Mouse (Mus musculus) MEL (cell line): ENCODE results near the gene Hrct1. TPM values are rescaled to one million over a fixed set of nuclear protein-coding genes. Genes with fewer than 3 reads are reported as not detected.

Experiments used
- DNase-seq: peaks from one replicate; pipeline ENCODE4 v3.0.0; 2011; ENCODE audit warnings: low read depth, low spot score
- H3K27ac ChIP-seq: 2 replicates; pipeline ENCODE4 v1.5.1; 2012; ENCODE audit warnings: low read depth, mild to moderate bottlenecking, control low read depth, low read length, moderate library complexity; ENCODE audit not compliant: control insufficient read depth
- H3K27me3 ChIP-seq, 2 experiments: fragments of 150-350 bp in 1 of 2; sonication (generic) in 1 of 2; 2 replicates each; pipeline ENCODE4 v1.6.1; 2012; ENCODE audit warnings: low read length in 2 of 2, mild to moderate bottlenecking in 2 of 2, improper control_type of control experiment in 1 of 2, moderate library complexity in 1 of 2; ENCODE audit not compliant: insufficient read depth in 2 of 2, control insufficient read depth in 1 of 2
- H3K36me3 ChIP-seq, 2 experiments: 2 replicates each; pipeline ENCODE4 v1.6.1; 2012 to 2014; ENCODE audit warnings: low read length in 2 of 2, improper control_type of control experiment in 1 of 2, inconsistent platforms in 1 of 2, mild to moderate bottlenecking in 1 of 2; ENCODE audit not compliant: insufficient read depth in 2 of 2, control insufficient read depth in 1 of 2
- H3K4me1 ChIP-seq, 2 experiments: fragments of 150-350 bp in 1 of 2; sonication (generic) in 1 of 2; 2 replicates each; pipeline ENCODE4 v1.6.1; 2012; ENCODE audit warnings: low read length in 2 of 2, improper control_type of control experiment in 1 of 2, mild to moderate bottlenecking in 1 of 2; ENCODE audit not compliant: insufficient read depth in 2 of 2, control insufficient read depth in 1 of 2
- H3K4me3 ChIP-seq, 2 experiments: fragments of 150-350 bp in 1 of 2; sonication (generic) in 1 of 2; 2 replicates each; pipeline ENCODE4 v1.5.1; 2012; ENCODE audit warnings: low read depth in 2 of 2, low read length in 2 of 2, mild to moderate bottlenecking in 2 of 2, moderate library complexity in 2 of 2, control low read depth in 1 of 2, improper control_type of control experiment in 1 of 2; ENCODE audit not compliant: control insufficient read depth in 1 of 2, insufficient read depth in 1 of 2
- H3K79me2 ChIP-seq: 2 replicates; pipeline ENCODE4 v1.6.1; 2012; ENCODE audit warnings: mild to moderate bottlenecking, low read length, moderate library complexity; ENCODE audit not compliant: control insufficient read depth, poor library complexity, insufficient read depth
- H3K9ac ChIP-seq: 2 replicates; pipeline ENCODE4 v1.6.1; 2012; ENCODE audit warnings: low read depth, mild to moderate bottlenecking, control low read depth, low read length, moderate library complexity; ENCODE audit not compliant: control insufficient read depth, poor library complexity, severe bottlenecking
- H3K9me3 ChIP-seq: fragments of 150-350 bp; sonication (generic); replicated peaks from 2 replicates; pipeline ENCODE4 v1.6.1; 2012; ENCODE audit warnings: mild to moderate bottlenecking, low read length, improper control_type of control experiment, moderate library complexity; ENCODE audit not compliant: insufficient read depth
- CHD1 ChIP-seq: IDR thresholded peaks from 2 replicates; pipeline ENCODE4 v1.6.1; 2012; ENCODE audit warnings: low read depth, mild to moderate bottlenecking, inconsistent platforms, low read length, improper control_type of control experiment
- CTCF ChIP-seq, 3 experiments: IDR thresholded peaks in 2 of 3; conservative IDR thresholded peaks in 1 of 3; 2 replicates each; pipeline ENCODE4 v1.5.1; 2011 to 2012; ENCODE audit warnings: low read length in 3 of 3, low read depth in 2 of 3, mild to moderate bottlenecking in 2 of 3, improper control_type of control experiment in 1 of 3, inconsistent platforms in 1 of 3, mixed read lengths in 1 of 3, moderate library complexity in 1 of 3; ENCODE audit not compliant: control insufficient read depth in 1 of 3, insufficient read depth in 1 of 3, poor library complexity in 1 of 3, severe bottlenecking in 1 of 3
- E2F4 ChIP-seq: IDR thresholded peaks from 2 replicates; pipeline ENCODE4 v1.6.1; 2011; ENCODE audit warnings: low read depth, low read length, improper control_type of control experiment, borderline replicate concordance
- GATA1 ChIP-seq: IDR thresholded peaks from 2 replicates; pipeline ENCODE4 v1.6.1; 2011; ENCODE audit warnings: low read depth, low read length, improper control_type of control experiment
- JUND ChIP-seq: IDR thresholded peaks from 2 replicates; pipeline ENCODE4 v1.6.1; 2011; ENCODE audit warnings: low read depth, mild to moderate bottlenecking, improper control_type of control experiment, low read length
- MAX ChIP-seq: IDR thresholded peaks from 2 replicates; pipeline ENCODE4 v1.6.1; 2011; ENCODE audit warnings: low read length, improper control_type of control experiment
- MEF2A ChIP-seq: IDR thresholded peaks from 2 replicates; pipeline ENCODE4 v1.6.1; 2014; ENCODE audit warnings: low read depth, mild to moderate bottlenecking, inconsistent platforms, low read length, improper control_type of control experiment; ENCODE audit not compliant: poor library complexity, insufficient replicate concordance, severe bottlenecking; ENCODE audit errors: extremely low read depth
- MXI1 ChIP-seq: IDR thresholded peaks from 2 replicates; pipeline ENCODE4 v1.6.1; 2011; ENCODE audit warnings: mild to moderate bottlenecking, low read depth, low read length, improper control_type of control experiment
- MYC ChIP-seq: IDR thresholded peaks from 2 replicates; pipeline ENCODE4 v1.6.1; 2011; ENCODE audit warnings: low read depth, mild to moderate bottlenecking, low read length, improper control_type of control experiment, moderate library complexity
- POLR2AphosphoS2 ChIP-seq: IDR thresholded peaks from 2 replicates; pipeline ENCODE4 v1.6.1; 2011; ENCODE audit warnings: low read length, improper control_type of control experiment
- RAD21 ChIP-seq: IDR thresholded peaks from 2 replicates; pipeline ENCODE4 v1.6.1; 2011; ENCODE audit warnings: mild to moderate bottlenecking, low read depth, low read length, improper control_type of control experiment
- SMC3 ChIP-seq: IDR thresholded peaks from 2 replicates; pipeline ENCODE4 v1.6.1; 2011; ENCODE audit warnings: low read depth, low read length, improper control_type of control experiment
- TCF12 ChIP-seq: IDR thresholded peaks from 2 replicates; pipeline ENCODE4 v1.6.1; 2014; ENCODE audit warnings: low read depth, mild to moderate bottlenecking, inconsistent platforms, low read length, improper control_type of control experiment, moderate library complexity
- UBTF ChIP-seq: IDR thresholded peaks from 2 replicates; pipeline ENCODE4 v1.6.1; 2012; ENCODE audit warnings: low read depth, mild to moderate bottlenecking, inconsistent platforms, low read length, improper control_type of control experiment, moderate library complexity, borderline replicate concordance; ENCODE audit not compliant: insufficient read depth
- USF1 ChIP-seq: IDR thresholded peaks from 2 replicates; pipeline ENCODE4 v1.6.1; 2014; ENCODE audit warnings: low read depth, mild to moderate bottlenecking, inconsistent platforms, low read length, improper control_type of control experiment, moderate library complexity
- ZMIZ1 ChIP-seq: IDR thresholded peaks from 2 replicates; pipeline ENCODE4 v1.6.1; 2012; ENCODE audit warnings: low read depth, mild to moderate bottlenecking, inconsistent platforms, low read length, improper control_type of control experiment, moderate library complexity
- ZNF384 ChIP-seq: IDR thresholded peaks from 2 replicates; pipeline ENCODE4 v1.6.1; 2012; ENCODE audit warnings: low read depth, mild to moderate bottlenecking, inconsistent platforms, low read length, improper control_type of control experiment
- polyA plus RNA-seq, 2 experiments: library from polyadenylated mRNA; stranded (reverse) in 1 of 2; unstranded in 1 of 2; fragments of >175 nt in 1 of 2; fragments of >200 nt in 1 of 2; gene quantifications; 2 replicates each; pipeline versions ENCODE4 v1.2.1 to v1.2.4; 2012; ENCODE audit warnings: low replicate concordance in 2 of 2, low read depth in 1 of 2; ENCODE audit not compliant: insufficient read length in 2 of 2, insufficient read depth in 1 of 2, missing spikeins in 1 of 2
- total RNA-seq: library from RNA; depleted of rRNA; stranded (reverse); fragments of 300-350 nt; gene quantifications from 2 replicates; pipeline ENCODE4 v1.2.3, GENCODE M21; 2012

Gene Hrct1
- total and polyA plus RNA-seq, 3 experiments, result not detected

- Histone ChIP-seq H3K27me3 (peaks cover 0 to 2% of the 10 kb centered on the region in 2 experiments; a peak in 2 of 4 replicates), H3K9ac (no peak overlapping the region), H3K36me3 (no peaks in the 10 kb centered on the region), H3K4me3 (no peak overlapping the region), H3K9me3 (no peaks in the 10 kb centered on the region), H3K27ac (no peak overlapping the region), H3K79me2 (no peaks in the 10 kb centered on the region), H3K4me1 (peaks cover 0 to 19% of the 10 kb centered on the region in 2 experiments; a peak in 2 of 4 replicates)
- no peak for TF ChIP-seq MAX
- TF ChIP-seq MXI1, result no peak
- no peak for TF ChIP-seq POLR2AphosphoS2
- TF ChIP-seq MEF2A, result no peak
- no peak for TF ChIP-seq GATA1
- TF ChIP-seq ZMIZ1, result no peak
- no peak for TF ChIP-seq SMC3
- no peak for TF ChIP-seq UBTF
- TF ChIP-seq CTCF (IDR thresholded peaks at IDR 0.05 in 2 of 3, conservative IDR thresholded peaks at IDR 0.05 in 1 of 3; ENCODE audit: control insufficient read depth in 1 of 3, insufficient read depth in 1 of 3, low read depth in 2 of 3, low read length in 3 of 3, poor library complexity in 1 of 3, severe bottlenecking in 1 of 3), result no peak
- TF ChIP-seq E2F4, result no peak
- no peak for DNase-seq
These were observed 5.2 kb downstream of the Hrct1 start for GRCm38 (mm10) chr4:43732171-43732570.

GRCm38 (mm10) chr4:43733186-43733585, 6.2 kb downstream of the Hrct1 start:
- no peak overlapping the region for H3K9ac ChIP-seq
- H3K4me3 ChIP-seq, result no peak overlapping the region
- H3K79me2 ChIP-seq, result no peaks in the 10 kb centered on the region
- peaks cover 0 to 17% of the 10 kb centered on the region in 2 experiments; a peak in 2 of 4 replicates for H3K4me1 ChIP-seq
- H3K9me3 ChIP-seq, result no peaks in the 10 kb centered on the region
- TF ChIP-seq ZNF384 (no peak), MXI1 (no peak), TCF12 (no peak), JUND (no peak), USF1 (no peak), MYC (no peak), GATA1 (no peak), CHD1 (no peak), RAD21 (no peak)
- no peak for DNase-seq
- no peak overlapping the region for H3K27ac ChIP-seq
- peaks cover 0 to 2% of the 10 kb centered on the region in 2 experiments; a peak in 3 of 4 replicates for H3K27me3 ChIP-seq
- H3K36me3 ChIP-seq, result no peaks in the 10 kb centered on the region
